Mouse (Mus musculus) embryo, embryonic 11.5 days (tissue): ENCODE measurements around the gene Rnf19b.

Source experiments
- DNase-seq: peaks from one replicate; pipeline ENCODE4 v3.0.0-alpha.2; 2012; ENCODE audit warnings: low read depth, low spot score

Gene Rnf19b

GRCm38 (mm10) chr4:129058207-129059092 is at the start of gene Rnf19b:
Gene Rnf19b (plus strand): TSS chr4:129058271.
- DNase-seq, result peak; percentile 13

- DNase-seq, result no peak
Observed at GRCm38 (mm10) chr4:129008672-129009071, 49.4 kb upstream of the Rnf19b start.

GRCm38 (mm10) chr4:129009521-129009920 is 48.5 kb upstream of the Rnf19b start:
- no peak for DNase-seq

- DNase-seq, result no peak
Observed at GRCm38 (mm10) chr4:129011604-129012121, 46.4 kb upstream of the Rnf19b start.

GRCm38 (mm10) chr4:129013151-129013864 is 44.8 kb upstream of the Rnf19b start:
- DNase-seq, result no peak

- DNase-seq, result no peak
Observed at GRCm38 (mm10) chr4:129016329-129016728, 41.7 kb upstream of the Rnf19b start.

GRCm38 (mm10) chr4:129017150-129017549 is 40.9 kb upstream of the Rnf19b start:
- DNase-seq, result no peak

- no peak for DNase-seq
Observed at GRCm38 (mm10) chr4:129018788-129019435, 39.2 kb upstream of the Rnf19b start.

- no peak for DNase-seq
Observed at GRCm38 (mm10) chr4:129019788-129020187, 38.3 kb upstream of the Rnf19b start.

- no peak for DNase-seq
Observed at GRCm38 (mm10) chr4:129020454-129020853, 37.6 kb upstream of the Rnf19b start.

GRCm38 (mm10) chr4:129021426-129021825 is 36.6 kb upstream of the Rnf19b start:
- DNase-seq, result no peak

- DNase-seq, result no peak
Observed at GRCm38 (mm10) chr4:129021886-129022285, 36.2 kb upstream of the Rnf19b start.

GRCm38 (mm10) chr4:129023884-129024283 is 34.2 kb upstream of the Rnf19b start:
- no peak for DNase-seq

GRCm38 (mm10) chr4:129024775-129025174 is 33.3 kb upstream of the Rnf19b start:
- DNase-seq, result no peak

- no peak for DNase-seq
Observed at GRCm38 (mm10) chr4:129025707-129026106, 32.4 kb upstream of the Rnf19b start.

- no peak for DNase-seq
Observed at GRCm38 (mm10) chr4:129030746-129031145, 27.3 kb upstream of the Rnf19b start.

GRCm38 (mm10) chr4:129031408-129031965 is 26.6 kb upstream of the Rnf19b start:
- no peak for DNase-seq

GRCm38 (mm10) chr4:129032133-129032962 is 25.7 kb upstream of the Rnf19b start:
- no peak for DNase-seq

- DNase-seq, result no peak
Observed at GRCm38 (mm10) chr4:129032963-129033951, 24.8 kb upstream of the Rnf19b start.

- no peak for DNase-seq
Observed at GRCm38 (mm10) chr4:129034224-129034623, 23.8 kb upstream of the Rnf19b start.
